Mouse (Mus musculus) ES-E14 (cell line): ENCODE results near the gene Smad1. TPM values are rescaled to one million over a fixed set of nuclear protein-coding genes. Genes with fewer than 3 reads are reported as not detected.

Experiments
- DNase-seq: peaks from one replicate; pipeline ENCODE4 v3.0.0-alpha.2; 2013; ENCODE audit warnings: low read depth, low spot score
- H3K27ac ChIP-seq: 2 replicates; pipeline ENCODE4 v1.5.1; 2012; ENCODE audit warnings: low read depth, mild to moderate bottlenecking, low read length, moderate library complexity, mixed read lengths; ENCODE audit not compliant: poor library complexity, insufficient read depth, severe bottlenecking
- H3K36me3 ChIP-seq: 2 replicates; pipeline ENCODE4 v1.6.1; 2012; ENCODE audit warnings: mild to moderate bottlenecking, low read length, moderate library complexity, mixed read lengths; ENCODE audit not compliant: control insufficient read depth, poor library complexity, insufficient read depth, severe bottlenecking
- H3K4me1 ChIP-seq, 2 experiments: fragments of 150-350 bp in 1 of 2; sonication (generic) in 1 of 2; 2 replicates each; pipeline ENCODE4 v1.6.1; 2012; ENCODE audit warnings: low read length in 2 of 2, mild to moderate bottlenecking in 1 of 2, mixed read lengths in 1 of 2; ENCODE audit not compliant: control insufficient read depth in 2 of 2, insufficient read depth in 2 of 2, poor library complexity in 1 of 2
- H3K4me3 ChIP-seq, 2 experiments: fragments of 150-350 bp in 1 of 2; sonication (generic) in 1 of 2; 2 replicates each; pipeline ENCODE4 v1.5.1; 2012; ENCODE audit warnings: low read length in 2 of 2, low read depth in 1 of 2, mild to moderate bottlenecking in 1 of 2, mixed read lengths in 1 of 2; ENCODE audit not compliant: insufficient read depth in 1 of 2, poor library complexity in 1 of 2, severe bottlenecking in 1 of 2
- H3K9ac ChIP-seq: 2 replicates; pipeline ENCODE4 v1.6.1; 2012; ENCODE audit warnings: low read depth, mild to moderate bottlenecking, low read length, mixed read lengths; ENCODE audit not compliant: poor library complexity, insufficient read depth, severe bottlenecking
- H3K9me3 ChIP-seq: fragments of 150-350 bp; sonication (generic); 2 replicates; pipeline ENCODE4 v1.6.1; 2012; ENCODE audit warnings: low read depth, mild to moderate bottlenecking, low read length; ENCODE audit not compliant: control insufficient read depth, insufficient read depth
- CHD2 ChIP-seq: IDR thresholded peaks from 2 replicates; pipeline ENCODE4 v1.6.1; 2014; ENCODE audit warnings: mild to moderate bottlenecking, low read depth, low read length, inconsistent platforms
- HCFC1 ChIP-seq: IDR thresholded peaks from 2 replicates; pipeline ENCODE4 v1.6.1; 2012; ENCODE audit warnings: low read length, inconsistent platforms, borderline replicate concordance; ENCODE audit not compliant: insufficient read depth
- MAFK ChIP-seq: IDR thresholded peaks from 2 replicates; pipeline ENCODE4 v1.6.1; 2014; ENCODE audit warnings: mild to moderate bottlenecking, low read depth, low read length, inconsistent platforms; ENCODE audit not compliant: insufficient read depth
- ZC3H11A ChIP-seq: IDR thresholded peaks from 2 replicates; pipeline ENCODE4 v1.6.1; 2012; ENCODE audit warnings: low read depth, mild to moderate bottlenecking, inconsistent platforms, low read length, borderline replicate concordance
- ZNF384 ChIP-seq: IDR thresholded peaks from 2 replicates; pipeline ENCODE4 v1.6.1; 2012; ENCODE audit warnings: low read depth, low read length, inconsistent platforms
- in situ Hi-C, 2 experiments: fragments of 600-800 bp; cut with MboI; formaldehyde crosslinking; loops; one replicate each; pipeline ENCODE4 v1.15.1; 2025; ENCODE audit warnings: low sequenced_read_pairs in 2 of 2, inconsistent platforms in 1 of 2; ENCODE audit not compliant: unreplicated experiment in 2 of 2
- total RNA-seq: library from RNA; depleted of rRNA; stranded (reverse); fragments of 300-350 nt; gene quantifications from 2 replicates; pipeline ENCODE4 v1.2.3, GENCODE M21; 2012

Smad1 gene
- total RNA-seq, 1 experiment: 9.4 TPM

DNA sequence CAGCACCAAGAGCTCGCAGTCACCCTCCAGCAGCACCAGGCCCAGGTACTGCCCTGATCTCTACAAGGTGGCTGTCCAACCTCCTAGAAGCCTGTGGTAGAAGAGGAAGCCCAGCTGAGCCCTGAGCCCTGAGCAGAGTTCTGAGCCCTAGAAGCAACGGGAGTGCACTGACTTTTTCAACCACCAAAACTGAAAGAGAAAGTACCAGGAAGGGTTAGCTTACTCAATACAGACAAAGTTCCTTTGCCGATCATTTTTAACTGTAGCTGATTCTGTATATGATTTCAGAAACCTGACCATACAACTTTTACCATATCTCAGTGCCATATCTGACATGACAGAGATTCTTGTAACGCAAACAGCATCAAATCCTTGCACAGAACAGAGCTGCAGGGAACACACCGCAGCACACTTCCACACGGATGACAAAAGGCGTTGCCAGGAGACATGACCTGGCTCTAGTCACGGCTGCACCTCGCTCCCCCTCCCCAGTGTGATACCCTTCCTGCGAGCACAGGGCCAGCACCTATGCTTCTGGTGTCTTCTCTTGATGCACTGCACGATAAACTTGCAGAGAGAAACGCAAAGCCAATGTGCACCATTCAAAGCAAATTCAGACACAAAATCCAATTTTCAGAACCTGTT is 28.6 kb downstream of the Smad1 start:
- H3K9ac ChIP-seq: no peak overlapping the region

DNA sequence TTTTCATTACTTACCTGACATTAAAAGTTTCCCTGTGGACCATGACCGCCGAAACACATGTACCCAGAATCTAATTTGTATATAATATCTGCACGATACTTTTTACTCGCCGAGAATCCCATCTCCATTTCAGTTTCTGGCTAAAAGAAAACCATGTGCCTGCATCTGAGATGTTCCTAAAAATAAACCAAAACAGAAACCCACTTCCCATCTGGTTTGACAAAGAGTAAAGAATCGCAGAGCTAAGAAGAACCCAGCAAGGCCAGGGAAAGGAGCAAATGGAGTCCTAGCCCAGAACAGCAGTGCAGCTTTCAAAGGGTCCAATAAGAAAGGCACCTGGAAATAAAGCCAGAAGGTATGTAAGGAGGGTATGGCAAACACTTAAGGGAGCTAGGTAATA is 30.2 kb downstream of the Smad1 start:
- no peak for DNase-seq

More for the DNA sequence above, 28.6 kb downstream of the Smad1 start:
- no peaks in the 10 kb centered on the region for H3K9me3 ChIP-seq
- H3K4me3 ChIP-seq: no peak overlapping the region
- in situ Hi-C loops: no loop called here
- peaks cover 3% of the 10 kb centered on the region; the same call in 1 of the 2 replicates for H3K36me3 ChIP-seq
- no peak overlapping the region for H3K27ac ChIP-seq
- H3K4me1 ChIP-seq: no peaks in the 10 kb centered on the region
- TF ChIP-seq HCFC1 (no peak), MAFK (no peak), ZC3H11A (no peak), ZNF384 (no peak), CHD2 (no peak)
- no peak for DNase-seq

DNA sequence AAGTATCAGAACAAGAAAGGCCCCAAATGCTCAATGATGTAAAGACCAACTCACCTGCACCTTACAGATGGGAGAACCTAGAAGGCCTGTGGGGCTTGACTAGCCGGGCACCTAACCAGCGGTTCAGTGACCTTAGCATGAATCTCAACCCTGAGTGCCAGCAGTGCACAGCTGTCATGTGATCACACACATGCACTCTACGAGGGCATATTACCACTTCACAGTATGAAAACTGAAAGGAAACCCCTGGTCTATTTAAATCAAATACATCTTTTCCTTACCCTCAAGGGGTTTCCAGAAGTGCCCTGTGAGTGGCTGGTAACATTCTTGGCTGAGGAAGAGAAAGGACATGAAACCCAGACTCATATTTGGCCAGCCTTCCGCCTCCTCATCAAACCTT is 31.4 kb downstream of the Smad1 start:
- Histone ChIP-seq H3K27ac (no peak overlapping the region), H3K4me1 (no peaks in the 10 kb centered on the region), H3K4me3 (no peak overlapping the region), H3K9me3 (no peaks in the 10 kb centered on the region), H3K9ac (no peak overlapping the region), H3K36me3 (peaks cover 7% of the 10 kb centered on the region; the same call in 1 of the 2 replicates)
- in situ Hi-C loops: no loop called here
- no peak for DNase-seq
- no peak for TF ChIP-seq MAFK
- no peak for TF ChIP-seq ZC3H11A
- no peak for TF ChIP-seq CHD2
- no peak for TF ChIP-seq ZNF384
- no peak for TF ChIP-seq HCFC1

More for the DNA sequence above, 30.2 kb downstream of the Smad1 start:
- Histone ChIP-seq H3K4me3 (no peak overlapping the region), H3K36me3 (peaks cover 5% of the 10 kb centered on the region; the same call in 1 of the 2 replicates), H3K9me3 (no peaks in the 10 kb centered on the region), H3K4me1 (no peaks in the 10 kb centered on the region), H3K27ac (no peak overlapping the region), H3K9ac (no peak overlapping the region)
- TF ChIP-seq ZC3H11A (no peak), HCFC1 (no peak)
- in situ Hi-C loops: no loop called here

DNA sequence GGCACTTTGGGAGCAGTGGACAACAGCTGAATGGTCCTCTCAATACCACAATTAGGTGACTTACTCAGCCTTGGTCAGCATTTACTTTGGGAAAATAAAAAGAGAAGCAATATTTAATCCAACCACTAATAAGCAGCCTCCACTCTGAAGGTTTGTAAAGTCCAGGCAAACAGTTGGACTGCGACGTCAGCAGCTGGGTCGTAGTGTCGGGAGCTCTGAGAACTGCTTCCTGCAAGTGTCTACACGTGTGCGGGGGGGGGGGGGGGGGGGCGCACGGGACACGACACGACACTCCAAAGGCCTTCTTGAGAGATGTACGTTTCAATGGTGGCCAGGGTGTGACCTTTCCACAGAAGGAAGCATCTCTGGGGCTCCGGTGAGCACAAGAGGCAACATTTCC is 32.0 kb downstream of the Smad1 start:
- TF ChIP-seq MAFK: no peak
- no peak for TF ChIP-seq ZNF384
- no peak for TF ChIP-seq ZC3H11A
- TF ChIP-seq HCFC1: no peak
- no peak for TF ChIP-seq CHD2
- Histone ChIP-seq H3K27ac (no peak overlapping the region), H3K36me3 (peaks cover 7% of the 10 kb centered on the region; the same call in 1 of the 2 replicates), H3K9me3 (no peaks in the 10 kb centered on the region), H3K9ac (no peak overlapping the region), H3K4me3 (no peak overlapping the region), H3K4me1 (no peaks in the 10 kb centered on the region)
- no peak for DNase-seq
- in situ Hi-C loops: no loop called here
